Mouse (Mus musculus) heart, embryonic 10.5 days (tissue): ENCODE measurements around the gene Nav1. TPM values are rescaled to one million over a fixed set of nuclear protein-coding genes. Genes with fewer than 3 reads are reported as not detected.

Experiments
- DNase-seq: peaks from one replicate; pipeline ENCODE4 v3.0.0-alpha.2; 2017; ENCODE audit warnings: low spot score
- H3K27ac ChIP-seq: fragments of 300-500 bp; sonication (generic); 2 replicates; pipeline ENCODE4 v1.5.1; 2016; ENCODE audit warnings: mild to moderate bottlenecking
- H3K27me3 ChIP-seq: fragments of 300-500 bp; sonication (generic); 2 replicates; pipeline ENCODE4 v1.6.1; 2016; ENCODE audit warnings: mild to moderate bottlenecking; ENCODE audit not compliant: poor library complexity, insufficient read depth, severe bottlenecking
- H3K36me3 ChIP-seq: fragments of 300-500 bp; sonication (generic); 2 replicates; pipeline ENCODE4 v1.6.1; 2016; ENCODE audit warnings: mild to moderate bottlenecking, moderate library complexity
- H3K4me1 ChIP-seq: fragments of 300-500 bp; sonication (generic); 2 replicates; pipeline ENCODE4 v1.6.1; 2016; ENCODE audit warnings: mild to moderate bottlenecking
- H3K4me3 ChIP-seq: fragments of 300-500 bp; sonication (generic); 2 replicates; pipeline ENCODE4 v1.5.1; 2016; ENCODE audit warnings: mild to moderate bottlenecking, moderate library complexity
- H3K9me3 ChIP-seq: fragments of 300-500 bp; sonication (generic); 2 replicates; pipeline ENCODE4 v1.6.1; 2016; ENCODE audit warnings: mild to moderate bottlenecking, moderate library complexity
- WGBS: fragments of 180-500 bp; shearing (Covaris S2); methylation state at CpG from one replicate; pipeline ENCODE4 v1.1.7; 2016; 5-methylcytosine and 5-hydroxymethylcytosine counted together
- polyA plus RNA-seq: library from polyadenylated mRNA; unstranded; fragments of >200 nt; fragmentation: Nextera tagmentation; extraction: Ambion mirVana; gene quantifications from 2 replicates; pipeline ENCODE4 v1.2.1, GENCODE M21; 2016

Nav1 gene
- polyA plus RNA-seq, 1 experiment from 2014 or later = 26.5 TPM

- WGBS = 81% methylated on average over 2 of the region's 2 CpGs
- H3K36me3 ChIP-seq = peaks cover 85% of the 10 kb centered on the region
Observed at GRCm38 (mm10) chr1:135451419-135451818, 155.7 kb downstream of the Nav1 start.

GRCm38 (mm10) chr1:135449876-135450275 lies 157.2 kb downstream of the Nav1 start:
- WGBS = 84% methylated on average over 8 of the region's 8 CpGs
- peaks cover 87% of the 10 kb centered on the region for H3K36me3 ChIP-seq

More at GRCm38 (mm10) chr1:135451419-135451818, 155.7 kb downstream of the Nav1 start:
- Histone ChIP-seq H3K4me1 (no peaks in the 10 kb centered on the region), H3K27ac (no peak overlapping the region), H3K9me3 (no peaks in the 10 kb centered on the region), H3K4me3 (no peak overlapping the region), H3K27me3 (no peaks in the 10 kb centered on the region)
- DNase-seq = no peak

GRCm38 (mm10) chr1:135448940-135449339 lies 158.2 kb downstream of the Nav1 start:
- no peaks in the 10 kb centered on the region for H3K27me3 ChIP-seq
- no peak overlapping the region for H3K27ac ChIP-seq
- no peak overlapping the region for H3K4me3 ChIP-seq
- peaks cover 85% of the 10 kb centered on the region for H3K36me3 ChIP-seq
- no peaks in the 10 kb centered on the region for H3K4me1 ChIP-seq
- DNase-seq = peak; percentile 71
- WGBS = 87% methylated on average over 5 of the region's 5 CpGs
- H3K9me3 ChIP-seq = no peaks in the 10 kb centered on the region

More at GRCm38 (mm10) chr1:135449876-135450275, 157.2 kb downstream of the Nav1 start:
- Histone ChIP-seq H3K27me3 (no peaks in the 10 kb centered on the region), H3K4me3 (no peak overlapping the region), H3K4me1 (no peaks in the 10 kb centered on the region), H3K9me3 (no peaks in the 10 kb centered on the region), H3K27ac (no peak overlapping the region)
- DNase-seq = peak; percentile 53

GRCm38 (mm10) chr1:135443506-135443905 lies 163.6 kb downstream of the Nav1 start:
- Histone ChIP-seq H3K4me1 (no peaks in the 10 kb centered on the region), H3K4me3 (no peak overlapping the region), H3K9me3 (no peaks in the 10 kb centered on the region), H3K36me3 (peaks cover 86% of the 10 kb centered on the region), H3K27ac (no peak overlapping the region), H3K27me3 (no peaks in the 10 kb centered on the region)
- DNase-seq = no peak
- WGBS = 90% methylated on average over 12 of the region's 12 CpGs

- whole genome bisulfite sequencing = 88% methylated on average over 3 of the region's 3 CpGs
- Histone ChIP-seq H3K4me3 (no peak overlapping the region), H3K27me3 (no peaks in the 10 kb centered on the region), H3K4me1 (no peaks in the 10 kb centered on the region), H3K36me3 (peaks cover 80% of the 10 kb centered on the region), H3K9me3 (no peaks in the 10 kb centered on the region), H3K27ac (no peak overlapping the region)
- no peak for DNase-seq
Observed at GRCm38 (mm10) chr1:135441861-135442260, 165.2 kb downstream of the Nav1 start.

- peak; percentile 35 for DNase-seq
- Histone ChIP-seq H3K4me1 (peaks cover 4% of the 10 kb centered on the region; the same call in 1 of the 2 replicates), H3K36me3 (peaks cover 73% of the 10 kb centered on the region), H3K9me3 (no peaks in the 10 kb centered on the region), H3K4me3 (no peak overlapping the region), H3K27me3 (no peaks in the 10 kb centered on the region), H3K27ac (no peak overlapping the region)
- WGBS = 83% methylated on average over 6 of the region's 6 CpGs
Observed at GRCm38 (mm10) chr1:135440986-135441385, 166.1 kb downstream of the Nav1 start.

GRCm38 (mm10) chr1:135438801-135439200 lies 168.3 kb downstream of the Nav1 start:
- H3K36me3 ChIP-seq = peaks cover 54% of the 10 kb centered on the region
- 79% methylated on average over 6 of the region's 6 CpGs for WGBS
- no peak for DNase-seq

GRCm38 (mm10) chr1:135435823-135436222 lies 171.3 kb downstream of the Nav1 start:
- 7% methylated on average over 2 of the region's 2 CpGs for WGBS
- Histone ChIP-seq H3K9me3 (no peaks in the 10 kb centered on the region), H3K4me1 (peaks cover 29% of the 10 kb centered on the region), H3K27ac (no peak overlapping the region), H3K36me3 (peaks cover 24% of the 10 kb centered on the region), H3K4me3 (no peak overlapping the region), H3K27me3 (no peaks in the 10 kb centered on the region)
- DNase-seq = no peak

More at GRCm38 (mm10) chr1:135438801-135439200, 168.3 kb downstream of the Nav1 start:
- H3K27ac ChIP-seq = no peak overlapping the region
- H3K9me3 ChIP-seq = no peaks in the 10 kb centered on the region
- no peaks in the 10 kb centered on the region for H3K27me3 ChIP-seq
- no peak overlapping the region for H3K4me3 ChIP-seq
- H3K4me1 ChIP-seq = peaks cover 14% of the 10 kb centered on the region

- no peaks in the 10 kb centered on the region for H3K27me3 ChIP-seq
- H3K36me3 ChIP-seq = peaks cover 20% of the 10 kb centered on the region
- 3% methylated on average over 14 of the region's 14 CpGs for WGBS
- DNase-seq = no peak
- H3K4me1 ChIP-seq = peaks cover 42% of the 10 kb centered on the region
- no peaks in the 10 kb centered on the region for H3K9me3 ChIP-seq
- H3K27ac ChIP-seq = peak overlapping the region; percentile 97
- peak overlapping the region; percentile 94 for H3K4me3 ChIP-seq
Observed at GRCm38 (mm10) chr1:135430669-135431017, 176.5 kb downstream of the Nav1 start.

GRCm38 (mm10) chr1:135429901-135430668 lies 177.0 kb downstream of the Nav1 start, which contains the start of gene Ipo9:
Gene Ipo9, minus strand, starts transcription at chr1:135430499.
- DNase-seq = peak; percentile 93
- under 1% methylated on average over 65 of the region's 65 CpGs for WGBS
- H3K36me3 ChIP-seq = peaks cover 26% of the 10 kb centered on the region
- H3K4me1 ChIP-seq = peaks cover 38% of the 10 kb centered on the region
- no peaks in the 10 kb centered on the region for H3K27me3 ChIP-seq
- H3K27ac ChIP-seq = peak within 1 kb of the TSS; percentile 97
- H3K4me3 ChIP-seq = peak within 1 kb of the TSS; percentile 94
- no peaks in the 10 kb centered on the region for H3K9me3 ChIP-seq

GRCm38 (mm10) chr1:135427390-135427789 lies 179.7 kb downstream of the Nav1 start:
- H3K36me3 ChIP-seq = peaks cover 51% of the 10 kb centered on the region

GRCm38 (mm10) chr1:135426645-135427044 lies 180.4 kb downstream of the Nav1 start:
- Histone ChIP-seq H3K27ac (no peak overlapping the region), H3K36me3 (peaks cover 51% of the 10 kb centered on the region), H3K27me3 (no peaks in the 10 kb centered on the region), H3K4me1 (peaks cover 28% of the 10 kb centered on the region), H3K9me3 (no peaks in the 10 kb centered on the region), H3K4me3 (0 out of 2 replicates have a peak overlapping the region, but pooled peaks have one; percentile 4)
- no peak for DNase-seq
- WGBS = 94% methylated on average over 10 of the region's 10 CpGs

More at GRCm38 (mm10) chr1:135427390-135427789, 179.7 kb downstream of the Nav1 start:
- DNase-seq = no peak
- H3K4me1 ChIP-seq = peaks cover 35% of the 10 kb centered on the region
- H3K9me3 ChIP-seq = no peaks in the 10 kb centered on the region
- H3K27me3 ChIP-seq = no peaks in the 10 kb centered on the region
- no peak overlapping the region for H3K27ac ChIP-seq
- H3K4me3 ChIP-seq = no peak overlapping the region
- 88% methylated on average over 6 of the region's 6 CpGs for WGBS

- Histone ChIP-seq H3K4me1 (peaks cover 2% of the 10 kb centered on the region), H3K27ac (no peak overlapping the region), H3K36me3 (peaks cover 79% of the 10 kb centered on the region), H3K9me3 (no peaks in the 10 kb centered on the region), H3K27me3 (no peaks in the 10 kb centered on the region), H3K4me3 (no peak overlapping the region)
- DNase-seq = no peak
- 90% methylated on average over 6 of the region's 6 CpGs for WGBS
Observed at GRCm38 (mm10) chr1:135422772-135423171, 184.3 kb downstream of the Nav1 start.
